Mouse (Mus musculus): Measurements from ENCODE around the gene Ddx41. TPM values are rescaled to one million over a fixed set of nuclear protein-coding genes. Genes with fewer than 3 reads are reported as not detected.

Gene Ddx41
- polyA plus RNA-seq, 1 experiment from 2014 or later = 57.0 TPM

Small RNA genes lying within 50 kb of the gene (microRNA-seq; reads per million reads assigned to microRNA genes)
- 3.1 reads per million, percentile 14 among the genes with 10 or more reads in this experiment for gene Mir6945

Other genes with a start within 250 kb of the Ddx41 start
- 319 and 320 TPM in 2 replicates for gene Prelid1, start 216.2 kb downstream of the Ddx41 start, polyA plus RNA-seq (2015; fragmentation: Nextera tagmentation; extraction: Ambion mirVana)
- gene Rab24, start 214.7 kb downstream of the Ddx41 start, polyA plus RNA-seq (2015; fragmentation: Nextera tagmentation; extraction: Ambion mirVana) = 91.0 and 92.2 TPM in 2 replicates
- gene Mxd3, start 206.8 kb downstream of the Ddx41 start, polyA plus RNA-seq (2015; fragmentation: Nextera tagmentation; extraction: Ambion mirVana) = 6.9 and 7.9 TPM in 2 replicates
- gene Lman2, start 173.9 kb downstream of the Ddx41 start, polyA plus RNA-seq (2015; fragmentation: Nextera tagmentation; extraction: Ambion mirVana) = 43.4 and 50.3 TPM in 2 replicates
- gene Rgs14, start 166.9 kb downstream of the Ddx41 start, polyA plus RNA-seq (2015; fragmentation: Nextera tagmentation; extraction: Ambion mirVana) = 0.34 and 0.62 TPM in 2 replicates
- not detected in 2 replicates for gene Slc34a1, start 138.5 kb downstream of the Ddx41 start, polyA plus RNA-seq (2015; fragmentation: Nextera tagmentation; extraction: Ambion mirVana)
- 0.57 and 0.98 TPM in 2 replicates for gene Pfn3, start 121.4 kb downstream of the Ddx41 start, polyA plus RNA-seq (2015; fragmentation: Nextera tagmentation; extraction: Ambion mirVana)
- gene F12, start 109.9 kb downstream of the Ddx41 start, polyA plus RNA-seq (2015; fragmentation: Nextera tagmentation; extraction: Ambion mirVana) = 0.31 TPM in 1 of 2 replicates, not detected in the other
- gene Grk6, start 91.6 kb downstream of the Ddx41 start, polyA plus RNA-seq (2015; fragmentation: Nextera tagmentation; extraction: Ambion mirVana) = 28.3 and 31.8 TPM in 2 replicates
- gene Prr7, start 72.4 kb downstream of the Ddx41 start, polyA plus RNA-seq (2015; fragmentation: Nextera tagmentation; extraction: Ambion mirVana) = 5.0 and 5.6 TPM in 2 replicates
- 617 and 675 TPM in 2 replicates for gene Dbn1, start 48.5 kb downstream of the Ddx41 start, polyA plus RNA-seq (2015; fragmentation: Nextera tagmentation; extraction: Ambion mirVana)
- 156 and 158 TPM in 2 replicates for gene Pdlim7, start 23.0 kb downstream of the Ddx41 start, polyA plus RNA-seq (2015; fragmentation: Nextera tagmentation; extraction: Ambion mirVana)
- gene Dok3, start 7.4 kb downstream of the Ddx41 start, polyA plus RNA-seq (2015; fragmentation: Nextera tagmentation; extraction: Ambion mirVana) = 5.1 and 5.6 TPM in 2 replicates
- 48.3 and 56.3 TPM in 2 replicates for gene Fam193b, start 34.5 kb upstream of the Ddx41 start, polyA plus RNA-seq (2015; fragmentation: Nextera tagmentation; extraction: Ambion mirVana)
- gene Tmed9, start 37.1 kb upstream of the Ddx41 start, polyA plus RNA-seq (2015; fragmentation: Nextera tagmentation; extraction: Ambion mirVana) = 109 and 117 TPM in 2 replicates
- gene B4galt7, start 63.2 kb upstream of the Ddx41 start, polyA plus RNA-seq (2015; fragmentation: Nextera tagmentation; extraction: Ambion mirVana) = 42.7 and 46.1 TPM in 2 replicates
- 102 and 112 TPM in 2 replicates for gene Caml, start 86.3 kb upstream of the Ddx41 start, polyA plus RNA-seq (2015; fragmentation: Nextera tagmentation; extraction: Ambion mirVana)
- gene Ddx46, start 98.4 kb upstream of the Ddx41 start, polyA plus RNA-seq (2015; fragmentation: Nextera tagmentation; extraction: Ambion mirVana) = 25.7 and 28.3 TPM in 2 replicates
- 82.3 and 84.5 TPM in 2 replicates for gene B230219D22Rik, start 156.5 kb upstream of the Ddx41 start, polyA plus RNA-seq (2015; fragmentation: Nextera tagmentation; extraction: Ambion mirVana)
- gene Txndc15, start 178.0 kb upstream of the Ddx41 start, polyA plus RNA-seq (2015; fragmentation: Nextera tagmentation; extraction: Ambion mirVana) = 143 and 149 TPM in 2 replicates
- gene Pcbd2, start 190.7 kb upstream of the Ddx41 start, polyA plus RNA-seq (2015; fragmentation: Nextera tagmentation; extraction: Ambion mirVana) = 17.5 and 20.0 TPM in 2 replicates
- 0.19 TPM in 1 of 2 replicates, not detected in the other for gene Catsper3, start 247.9 kb upstream of the Ddx41 start, polyA plus RNA-seq (2015; fragmentation: Nextera tagmentation; extraction: Ambion mirVana)

Measured in midbrain, embryonic 16.5 days (tissue).